ENCODE assay signal across 19 mouse cellular contexts in genomic region chr17:28415271-28415670, GRCm38 (mm10). TPM values are rescaled to one million over a fixed set of nuclear protein-coding genes. Genes with fewer than 3 reads are reported as not detected.
A peak's percentile ranks its signal among the peaks of the same experiment; 100 is the strongest.
DNase-seq lines count a peak whose midpoint lies in the region; ATAC-seq and TF ChIP-seq lines count a peak whose summit lies in the region.
"Had no signal": no experiment of that assay in that cellular context is flagged by ENCODE, and none has a peak within 500 bp of the region (broad histone marks: within the 10 kb centered on the region; RNA-seq: fewer than 3 reads in every experiment).

No protein-coding gene starts in this region.

- no peak overlapping the region for H3K4me2 ChIP-seq in neural tube, embryonic 13.5 days
- no peak overlapping the region for H3K4me2 ChIP-seq in stomach, postnatal 0 days (replicated peaks; ENCODE audit: low read depth)
- H3K4me2 ChIP-seq: embryonic facial prominence, embryonic 13.5 days; forebrain, embryonic 12.5 days; hindbrain, embryonic 12.5 days; neural tube, embryonic 12.5 days had no signal

- H3K9me3 ChIP-seq in neural tube, embryonic 13.5 days = no peaks in the 10 kb centered on the region
- H3K9me3 ChIP-seq in stomach, postnatal 0 days (ENCODE audit: control insufficient read depth, low read length) = no peaks in the 10 kb centered on the region
- H3K9me3 ChIP-seq: embryonic facial prominence, embryonic 13.5 days; forebrain, embryonic 12.5 days; hindbrain, embryonic 12.5 days; neural tube, embryonic 12.5 days had no signal

- no peaks in the 10 kb centered on the region for H3K27me3 ChIP-seq in neural tube, embryonic 13.5 days
- no peaks in the 10 kb centered on the region for H3K27me3 ChIP-seq in stomach, postnatal 0 days (ENCODE audit: control insufficient read depth, insufficient read depth, low read length)
- H3K27me3 ChIP-seq: embryonic facial prominence, embryonic 13.5 days; forebrain, embryonic 12.5 days; hindbrain, embryonic 12.5 days; neural tube, embryonic 12.5 days had no signal

- H3K27ac ChIP-seq in neural tube, embryonic 13.5 days (replicated peaks) = 0 out of 2 replicates have a peak overlapping the region, but pooled peaks have one; percentile 18
- H3K27ac ChIP-seq in stomach, postnatal 0 days (replicated peaks) = peak overlapping the region; percentile 61
- H3K27ac ChIP-seq: embryonic facial prominence, embryonic 13.5 days; forebrain, embryonic 12.5 days; hindbrain, embryonic 12.5 days; liver, embryonic 14.5 days; neural tube, embryonic 12.5 days had no signal

- H3K4me1 ChIP-seq in neural tube, embryonic 13.5 days (replicated peaks) = peaks cover 11% of the 10 kb centered on the region; the same call in 1 of the 2 replicates
- peaks cover 3% of the 10 kb centered on the region; the same call in 1 of the 2 replicates for H3K4me1 ChIP-seq in stomach, postnatal 0 days (replicated peaks; ENCODE audit: control insufficient read depth, insufficient read depth)
- H3K4me1 ChIP-seq: forebrain, embryonic 12.5 days; neural tube, embryonic 12.5 days had no signal

- 72% methylated on average over 5 of the region's 5 CpGs for WGBS in neural tube, embryonic 13.5 days
- WGBS in stomach, postnatal 0 days = 42% methylated on average over 5 of the region's 5 CpGs

- TF ChIP-seq CTCF in stomach, postnatal 0 days (IDR thresholded peaks at IDR 0.05; ENCODE audit: low read depth) = no peak

- peaks cover 21% of the 10 kb centered on the region for H3K36me3 ChIP-seq in neural tube, embryonic 13.5 days
- H3K36me3 ChIP-seq in stomach, postnatal 0 days (ENCODE audit: control insufficient read depth, insufficient read depth, low read length) = 0 out of 2 replicates have a peak, but pooled peaks cover 2% of the 10 kb centered on the region

- TF ChIP-seq EP300 in stomach, postnatal 0 days (optimal IDR thresholded peaks at IDR 0.05) = peak; percentile 56

- DNase-seq in heart, adult 11 months = peak; percentile 91
- DNase-seq in heart, postnatal 25 days (ENCODE audit: low spot score) = no peak
- no peak for DNase-seq in neural tube, embryonic 10.5 days (ENCODE audit: extremely low spot score, low spot score)
- DNase-seq in adrenal gland, postnatal 36 days = peak; percentile 36 to 65
- no peak for DNase-seq in stomach, postnatal 0 days (ENCODE audit: low spot score)
- DNase-seq in left cerebral cortex, postnatal 10 days (ENCODE audit: extremely low spot score in 1 of 2, low spot score in 2 of 2) = no peak
- DNase-seq: cerebellum, adult 11 months; gastrocnemius, postnatal 36 days; lung, postnatal 4 days; midbrain, embryonic 14.5 days had no signal

- intact Hi-C loops in heart, postnatal 25 days (cut with DNase I) = no loop called here
- intact Hi-C loops in left cerebral cortex, postnatal 10 days (cut with DNase I) = no loop called here

- H3K9ac ChIP-seq in neural tube, embryonic 13.5 days = no peak overlapping the region
- H3K9ac ChIP-seq in stomach, postnatal 0 days (ENCODE audit: low read length) = no peak overlapping the region
- H3K9ac ChIP-seq: embryonic facial prominence, embryonic 13.5 days; forebrain, embryonic 12.5 days; hindbrain, embryonic 12.5 days; liver, embryonic 14.5 days; neural tube, embryonic 12.5 days had no signal

- no peak overlapping the region for H3K4me3 ChIP-seq in neural tube, embryonic 13.5 days
- H3K4me3 ChIP-seq in stomach, postnatal 0 days (ENCODE audit: low read depth, low read length) = no peak overlapping the region
- H3K4me3 ChIP-seq: embryonic facial prominence, embryonic 13.5 days; forebrain, embryonic 12.5 days; hindbrain, embryonic 12.5 days; neural tube, embryonic 12.5 days had no signal

- ATAC-seq in neural tube, embryonic 13.5 days (ENCODE audit: low read depth) = no peak
- ATAC-seq in stomach, postnatal 0 days (ENCODE audit: low FRiP score, low TSS enrichment) = no peak; the same call in 1 of the 2 replicates
- ATAC-seq: intestine, postnatal 0 days had no signal

RNA-seq across cellular contexts. Expression of gene Tulp1, which starts 50.2 kb away (rescaled TPM):
- under 1 TPM in 1 of 2 experiments, not detected in 1; 0.34 TPM for total RNA-seq in heart, postnatal 25 days (2021)
- polyA plus RNA-seq in neural tube, embryonic 13.5 days (2015; fragmentation: Nextera tagmentation; extraction: Ambion mirVana) = 2.7 and 2.8 TPM in 2 replicates
- total RNA-seq in adrenal gland, postnatal 36 days (2021) = under 1 TPM in 1 of 2 experiments, not detected in 1; 0.43 TPM
- 3.3 and 3.5 TPM in 2 replicates for polyA plus RNA-seq in stomach, postnatal 0 days (2015; fragmentation: Nextera tagmentation; extraction: Ambion mirVana)
- not detected for total RNA-seq in left cerebral cortex, postnatal 10 days (2021)
- total RNA-seq: common myeloid progenitor, adult 5-6 weeks; gastrocnemius, postnatal 36 days; left cerebral cortex, postnatal 25 days had no signal

Comparison
In these comparisons a context has a peak if more than half of its experiments do, and no peak if none do; other contexts are left out.
1. DNase-seq: peak in heart, adult 11 months (single experiment) and adrenal gland, postnatal 36 days (2 of 2); none in heart, postnatal 25 days (single experiment), neural tube, embryonic 10.5 days (single experiment), stomach, postnatal 0 days (single experiment) and left cerebral cortex, postnatal 10 days (0 of 2).